Comparison of ENCODE assay signal across 8 mouse cellular contexts in the genomic region with DNA sequence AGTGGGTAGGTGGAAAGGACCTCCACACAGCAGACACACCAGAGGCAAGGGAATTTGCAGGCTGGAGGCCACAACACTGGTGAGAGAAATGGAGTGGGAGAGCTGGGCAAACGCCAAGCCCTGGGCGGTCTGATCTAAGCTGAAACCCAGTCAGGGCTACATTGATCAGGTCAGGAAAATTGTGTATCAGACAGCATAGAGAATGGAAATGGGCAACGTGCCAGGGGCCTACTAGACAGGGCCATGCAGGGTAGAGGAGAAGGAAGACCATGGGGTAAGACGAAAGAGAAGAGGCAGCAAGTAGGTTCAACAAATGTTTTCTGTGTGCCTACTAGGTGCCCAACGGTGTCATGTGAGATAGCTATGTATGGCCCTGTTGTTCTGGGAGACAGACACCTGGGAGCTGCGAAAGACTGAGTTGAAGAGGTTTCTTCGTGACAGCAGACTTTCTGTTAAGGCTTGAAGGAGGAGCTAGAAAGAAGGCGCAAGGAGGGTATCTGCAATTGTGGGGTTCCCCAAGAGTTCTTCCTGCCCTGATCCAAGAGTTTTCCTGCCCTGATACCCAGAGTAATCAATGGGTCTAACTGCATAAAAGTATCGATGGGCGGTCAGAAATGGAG. TPM values are rescaled to one million over a fixed set of nuclear protein-coding genes. Genes with fewer than 3 reads are reported as not detected.
DNase-seq lines count a peak whose midpoint lies in the region; ATAC-seq lines count a peak whose summit lies in the region.

No protein-coding gene starts in this region.

- H3K9me3 ChIP-seq in forebrain, embryonic 16.5 days (ENCODE audit: control insufficient read depth, low read length): no peaks in the 10 kb centered on the region
- H3K9me3 ChIP-seq in kidney, embryonic 16.5 days (ENCODE audit: low read length): no peaks in the 10 kb centered on the region
- no peaks in the 10 kb centered on the region for H3K9me3 ChIP-seq in midbrain, embryonic 11.5 days (ENCODE audit: control insufficient read depth, low read length)

- no peaks in the 10 kb centered on the region for H3K27me3 ChIP-seq in forebrain, embryonic 16.5 days (replicated peaks; ENCODE audit: control insufficient read depth, insufficient read depth, low read length)
- no peaks in the 10 kb centered on the region for H3K27me3 ChIP-seq in kidney, embryonic 16.5 days (ENCODE audit: insufficient read depth, low read length)
- H3K27me3 ChIP-seq in midbrain, embryonic 11.5 days (ENCODE audit: control insufficient read depth, insufficient read depth, low read length): no peaks in the 10 kb centered on the region

- intact Hi-C loops in left cerebral cortex, postnatal 4 days (cut with DNase I): no loop called here
- intact Hi-C loops in left cerebral cortex, postnatal 25 days (cut with DNase I): no loop called here

- peak overlapping the region; percentile 78 for H3K4me2 ChIP-seq in forebrain, embryonic 16.5 days (ENCODE audit: low read length)
- H3K4me2 ChIP-seq in kidney, embryonic 16.5 days (replicated peaks; ENCODE audit: low read depth, low read length): peak overlapping the region; percentile 71
- H3K4me2 ChIP-seq in midbrain, embryonic 11.5 days: peak overlapping the region; percentile 60

- DNase-seq in left cerebral cortex, postnatal 4 days: peak; percentile 43
- DNase-seq in left cerebral cortex, postnatal 25 days (ENCODE audit: low spot score in 2 of 2): no peak
- no peak for DNase-seq in midbrain, embryonic 11.5 days (ENCODE audit: low spot score, missing footprints)
- no peak for DNase-seq in spleen, postnatal 14 days (ENCODE audit: low spot score in 2 of 2)
- DNase-seq in retina, postnatal 1 day: no peak

- ATAC-seq in forebrain, embryonic 16.5 days: peak; percentile 9
- peak; percentile 20; the same call in 1 of the 2 replicates for ATAC-seq in kidney, embryonic 16.5 days (ENCODE audit: low FRiP score, low TSS enrichment)
- ATAC-seq in midbrain, embryonic 11.5 days (ENCODE audit: low FRiP score): no peak

- H3K9ac ChIP-seq in forebrain, embryonic 16.5 days (replicated peaks; ENCODE audit: low read depth, low read length): peak overlapping the region; percentile 72
- H3K9ac ChIP-seq in kidney, embryonic 16.5 days (replicated peaks; ENCODE audit: low read length): peak overlapping the region; percentile 84
- H3K9ac ChIP-seq in midbrain, embryonic 11.5 days (ENCODE audit: low read length): peak overlapping the region; percentile 82

- peak overlapping the region; percentile 51 for H3K4me3 ChIP-seq in brown adipose tissue, adult 24 weeks (ENCODE audit: insufficient read depth, low read depth, low read length)
- H3K4me3 ChIP-seq in forebrain, embryonic 16.5 days (replicated peaks; ENCODE audit: low read length): peak overlapping the region; percentile 57
- peak overlapping the region; percentile 78 for H3K4me3 ChIP-seq in kidney, embryonic 16.5 days (ENCODE audit: low read length)
- peak overlapping the region; percentile 81 for H3K4me3 ChIP-seq in midbrain, embryonic 11.5 days (ENCODE audit: low read depth, low read length)

- peak overlapping the region; percentile 61 for H3K27ac ChIP-seq in brown adipose tissue, adult 24 weeks (replicated peaks; ENCODE audit: low read depth, low read length)
- no peak overlapping the region for H3K27ac ChIP-seq in forebrain, embryonic 16.5 days (ENCODE audit: low read length)
- peak overlapping the region; percentile 16 for H3K27ac ChIP-seq in kidney, embryonic 16.5 days (ENCODE audit: low read length)
- no peak overlapping the region for H3K27ac ChIP-seq in midbrain, embryonic 11.5 days (ENCODE audit: low read depth, low read length)

- no peaks in the 10 kb centered on the region for H3K36me3 ChIP-seq in forebrain, embryonic 16.5 days (ENCODE audit: control insufficient read depth, insufficient read depth)
- H3K36me3 ChIP-seq in kidney, embryonic 16.5 days (ENCODE audit: insufficient read depth, low read length): no peaks in the 10 kb centered on the region
- H3K36me3 ChIP-seq in midbrain, embryonic 11.5 days (ENCODE audit: control insufficient read depth, insufficient read depth, low read length): no peaks in the 10 kb centered on the region

- 45% methylated on average over 10 of the region's 10 CpGs for WGBS in forebrain, embryonic 16.5 days
- WGBS in kidney, embryonic 16.5 days: 44% methylated on average over 10 of the region's 10 CpGs
- WGBS in midbrain, embryonic 11.5 days: 46% methylated on average over 10 of the region's 10 CpGs

- H3K4me1 ChIP-seq in brown adipose tissue, adult 24 weeks (ENCODE audit: control insufficient read depth, insufficient read depth, insufficient read length, low read length): peaks cover 6% of the 10 kb centered on the region; the same call in 1 of the 2 replicates
- H3K4me1 ChIP-seq in forebrain, embryonic 16.5 days (replicated peaks; ENCODE audit: control insufficient read depth, insufficient read depth, low read length): peaks cover 15% of the 10 kb centered on the region
- H3K4me1 ChIP-seq in kidney, embryonic 16.5 days (ENCODE audit: insufficient read depth, low read length): peaks cover 14% of the 10 kb centered on the region
- peaks cover 11% of the 10 kb centered on the region for H3K4me1 ChIP-seq in midbrain, embryonic 11.5 days (ENCODE audit: control insufficient read depth, insufficient read depth, low read length)

RNA-seq across cellular contexts. Expression of a gene that starts 0.7 kb away (rescaled TPM):
- total RNA-seq in left cerebral cortex, postnatal 4 days (2021): 10 to 100 TPM; 12.5 to 16.7 TPM
- 10 to 100 TPM; 10.8 to 11.5 TPM for total RNA-seq in left cerebral cortex, postnatal 25 days (2021)
- 19.4 and 23.6 TPM in 2 replicates for polyA plus RNA-seq in brown adipose tissue, adult 24 weeks (2012; ENCODE audit: insufficient read depth, insufficient read length, missing spikeins)
- 53.4 and 57.0 TPM in 2 replicates for polyA plus RNA-seq in forebrain, embryonic 16.5 days (2015; fragmentation: Nextera tagmentation; extraction: Ambion mirVana)
- 99.1 and 104 TPM in 2 replicates for polyA plus RNA-seq in kidney, embryonic 16.5 days (2015; fragmentation: Nextera tagmentation; extraction: Ambion mirVana)
- polyA plus RNA-seq in midbrain, embryonic 11.5 days (2014; fragmentation: Nextera tagmentation; extraction: Ambion mirVana): 54.0 and 61.7 TPM in 2 replicates

RNA-seq across cellular contexts. Expression of a gene that starts 11.7 kb away (rescaled TPM):
- 10 to 100 TPM; 76.5 to 97.2 TPM for total RNA-seq in left cerebral cortex, postnatal 4 days (2021)
- total RNA-seq in left cerebral cortex, postnatal 25 days (2021): 10 to 100 TPM; 50.1 to 55.1 TPM
- polyA plus RNA-seq in brown adipose tissue, adult 24 weeks (2012; ENCODE audit: insufficient read depth, insufficient read length, missing spikeins): 2.2 and 3.2 TPM in 2 replicates
- polyA plus RNA-seq in forebrain, embryonic 16.5 days (2015; fragmentation: Nextera tagmentation; extraction: Ambion mirVana): 7.9 and 10.7 TPM in 2 replicates
- polyA plus RNA-seq in kidney, embryonic 16.5 days (2015; fragmentation: Nextera tagmentation; extraction: Ambion mirVana): 2.2 and 2.5 TPM in 2 replicates
- 3.0 and 3.2 TPM in 2 replicates for polyA plus RNA-seq in midbrain, embryonic 11.5 days (2014; fragmentation: Nextera tagmentation; extraction: Ambion mirVana)

RNA-seq across cellular contexts. Expression of a gene that starts 35.0 kb away (rescaled TPM):
- total RNA-seq in left cerebral cortex, postnatal 4 days (2021): 10 to 100 TPM; 53.6 to 59.2 TPM
- total RNA-seq in left cerebral cortex, postnatal 25 days (2021): 10 to 100 TPM; 55.9 to 60.9 TPM
- polyA plus RNA-seq in brown adipose tissue, adult 24 weeks (2012; ENCODE audit: insufficient read depth, insufficient read length, missing spikeins): 10.1 and 10.9 TPM in 2 replicates
- 41.4 and 49.7 TPM in 2 replicates for polyA plus RNA-seq in forebrain, embryonic 16.5 days (2015; fragmentation: Nextera tagmentation; extraction: Ambion mirVana)
- 29.4 and 30.6 TPM in 2 replicates for polyA plus RNA-seq in kidney, embryonic 16.5 days (2015; fragmentation: Nextera tagmentation; extraction: Ambion mirVana)
- polyA plus RNA-seq in midbrain, embryonic 11.5 days (2014; fragmentation: Nextera tagmentation; extraction: Ambion mirVana): 17.5 and 19.2 TPM in 2 replicates

RNA-seq across cellular contexts. Expression of a gene that starts 59.2 kb away (rescaled TPM):
- total RNA-seq in left cerebral cortex, postnatal 4 days (2021): 10 to 100 TPM; 64.5 to 67.2 TPM
- 10 to 100 TPM; 45.0 to 50.4 TPM for total RNA-seq in left cerebral cortex, postnatal 25 days (2021)
- 11.1 and 12.2 TPM in 2 replicates for polyA plus RNA-seq in brown adipose tissue, adult 24 weeks (2012; ENCODE audit: insufficient read depth, insufficient read length, missing spikeins)
- 60.8 and 64.6 TPM in 2 replicates for polyA plus RNA-seq in forebrain, embryonic 16.5 days (2015; fragmentation: Nextera tagmentation; extraction: Ambion mirVana)
- polyA plus RNA-seq in kidney, embryonic 16.5 days (2015; fragmentation: Nextera tagmentation; extraction: Ambion mirVana): 70.1 and 71.5 TPM in 2 replicates
- 51.9 and 53.0 TPM in 2 replicates for polyA plus RNA-seq in midbrain, embryonic 11.5 days (2014; fragmentation: Nextera tagmentation; extraction: Ambion mirVana)

Comparison
In these comparisons a context has a peak if more than half of its experiments do, and no peak if none do; other contexts are left out.
1. H3K27ac ChIP-seq: peak in brown adipose tissue, adult 24 weeks (single experiment) and kidney, embryonic 16.5 days (single experiment); none in forebrain, embryonic 16.5 days (single experiment) and midbrain, embryonic 11.5 days (single experiment).
2. Peak in every context shown above with its lines, with median percentiles within 50 percentile points of each other: H3K4me3 ChIP-seq, H3K4me2 ChIP-seq and H3K9ac ChIP-seq.